Mouse (Mus musculus) layer of hippocampus, postnatal 25 days (tissue): ENCODE results near the gene Nf2. TPM values are rescaled to one million over a fixed set of nuclear protein-coding genes. Genes with fewer than 3 reads are reported as not detected.
"Not testable (repeated sequence)": the region's sequence is repeated elsewhere in the genome, so short reads cannot be mapped to it uniquely, and the experiment has no call there.

Experiments used
- DNase-seq, 2 experiments: peaks; one replicate each; pipeline ENCODE4 v3.0.0; 2022; ENCODE audit warnings: mixed read lengths in 2 of 2, low spot score in 1 of 2; ENCODE audit errors: extremely low spot score in 1 of 2
- total RNA-seq, 2 experiments: library from RNA; stranded (reverse); gene quantifications; 2 replicates each; pipeline ENCODE4 v1.2.3; 2021

The Nf2 gene
- total RNA-seq, 2 experiments from 2014 or later, result 102 to 107 TPM

GRCm38 (mm10) chr11:4803426-4803825, 45.9 kb downstream of the Nf2 start:
- no peak for DNase-seq

DNA sequence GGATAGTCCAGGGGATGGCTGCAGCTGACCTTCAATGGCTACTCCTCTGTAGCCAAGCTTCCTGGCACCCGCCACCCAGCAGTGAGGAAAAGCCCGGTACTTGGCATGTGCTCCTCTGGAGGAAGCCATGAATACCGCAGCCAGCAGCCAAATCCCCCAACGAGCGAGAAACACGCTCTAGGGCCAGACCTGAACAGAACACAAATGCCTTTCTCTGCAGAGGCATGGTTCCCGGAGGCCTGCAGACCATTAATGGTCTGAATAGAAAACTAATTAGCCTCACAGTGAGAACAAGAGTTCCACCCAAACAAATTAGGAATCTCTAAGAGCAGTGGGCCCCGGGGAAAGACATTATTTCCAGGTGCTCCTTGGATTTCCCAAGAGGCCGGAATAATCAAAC, 46.3 kb downstream of the Nf2 start:
- peak in 1 of 2 experiments; percentile 47 for DNase-seq

DNA sequence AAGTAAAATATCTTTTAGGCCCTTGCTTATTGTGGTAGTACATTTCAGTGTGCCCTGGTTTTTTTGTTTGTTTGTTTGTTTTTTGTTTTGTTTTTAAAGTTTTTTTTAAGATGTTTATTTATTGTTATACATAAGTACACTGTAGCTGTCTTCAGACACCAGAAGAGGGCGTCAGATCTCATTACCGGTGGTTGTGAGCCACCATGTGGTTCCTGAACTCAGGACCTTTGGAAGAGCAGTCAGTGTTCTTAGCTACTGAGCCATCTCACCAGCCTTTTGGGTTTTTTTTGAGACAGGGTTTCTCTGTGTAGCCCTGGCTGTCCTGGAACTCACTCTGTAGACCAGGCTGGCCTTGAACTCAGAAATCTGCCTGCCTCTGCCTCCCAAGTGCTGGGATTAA, 46.9 kb downstream of the Nf2 start:
- not testable (repeated sequence) for DNase-seq

DNA sequence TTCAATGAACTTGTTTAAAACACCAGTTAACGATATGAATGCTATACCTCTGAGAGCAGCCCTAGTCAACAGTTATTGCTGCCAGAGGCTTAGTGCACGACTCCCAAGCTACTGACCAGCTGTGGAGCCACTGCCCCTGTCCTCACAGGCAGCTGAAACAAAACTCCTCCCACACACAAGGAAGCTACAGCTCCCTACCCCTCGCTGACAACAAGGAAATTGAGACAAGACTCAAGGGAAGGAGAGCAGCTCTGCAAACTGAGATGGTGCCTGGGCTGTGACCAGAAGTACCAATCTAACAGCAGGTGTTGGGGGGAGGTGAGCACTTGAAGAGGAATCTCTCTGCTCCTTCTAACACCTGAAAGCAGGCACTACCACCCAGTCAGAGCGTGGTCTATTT, 48.7 kb downstream of the Nf2 start:
- no peak for DNase-seq

DNA sequence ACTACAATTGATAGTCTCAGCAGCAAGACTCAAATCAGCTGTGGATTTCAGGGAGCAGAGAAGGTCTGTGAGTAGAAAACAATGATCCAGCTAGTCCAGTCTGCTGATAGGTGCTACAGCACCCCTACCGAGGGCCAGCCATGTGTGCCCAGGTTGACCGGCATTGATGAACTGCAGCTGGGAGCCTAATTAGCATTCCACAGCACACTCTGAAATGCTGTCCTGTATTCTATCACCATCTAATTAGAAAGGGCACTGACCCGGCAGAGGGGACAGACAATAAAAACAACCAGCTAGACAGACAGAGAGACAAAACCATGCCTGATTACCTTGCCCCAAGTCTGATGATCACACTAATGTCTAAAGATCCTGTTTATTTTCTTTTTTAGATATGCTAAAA, 56.3 kb downstream of the Nf2 start:
- DNase-seq, result no peak

DNA sequence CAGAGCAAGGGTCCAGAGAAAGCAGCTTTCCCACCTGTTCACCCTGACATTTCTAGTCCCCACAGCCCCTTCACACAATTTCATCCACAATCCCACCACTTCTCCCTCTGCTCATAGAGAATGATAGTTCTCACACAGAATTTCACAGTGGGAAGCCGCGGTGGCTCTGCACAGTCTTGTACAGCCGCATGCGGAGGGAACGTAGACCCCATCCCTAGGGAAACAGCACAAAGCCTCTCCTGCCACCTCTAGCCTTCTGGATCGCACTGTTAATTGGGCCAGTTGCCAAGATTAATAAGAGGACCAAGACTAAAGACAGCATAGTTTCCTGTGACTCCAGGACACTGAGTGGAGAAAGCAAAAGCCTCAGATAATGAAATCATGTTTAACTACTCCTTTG, 57.8 kb downstream of the Nf2 start:
- DNase-seq, result no peak

DNA sequence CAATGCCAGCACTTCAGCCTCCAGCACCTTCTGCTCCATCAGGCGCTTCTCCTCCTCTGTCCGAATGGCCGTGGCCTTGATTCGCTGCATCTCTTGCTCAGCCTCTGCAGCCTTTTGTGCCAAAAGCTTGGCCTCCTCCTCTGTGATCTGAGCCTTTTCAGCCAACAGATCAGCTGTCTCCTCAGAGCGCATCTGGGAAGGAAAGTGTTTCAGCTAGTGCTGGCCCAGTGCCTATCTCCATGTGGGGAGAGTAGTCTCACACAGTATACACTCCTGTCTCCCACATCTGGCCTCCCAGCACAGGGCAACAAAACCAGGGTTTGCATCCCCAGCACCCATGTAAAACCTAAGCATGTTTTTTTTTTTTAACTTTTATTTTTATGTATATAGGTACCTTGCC, 59.6 kb downstream of the Nf2 start:
- no peak for DNase-seq

DNA sequence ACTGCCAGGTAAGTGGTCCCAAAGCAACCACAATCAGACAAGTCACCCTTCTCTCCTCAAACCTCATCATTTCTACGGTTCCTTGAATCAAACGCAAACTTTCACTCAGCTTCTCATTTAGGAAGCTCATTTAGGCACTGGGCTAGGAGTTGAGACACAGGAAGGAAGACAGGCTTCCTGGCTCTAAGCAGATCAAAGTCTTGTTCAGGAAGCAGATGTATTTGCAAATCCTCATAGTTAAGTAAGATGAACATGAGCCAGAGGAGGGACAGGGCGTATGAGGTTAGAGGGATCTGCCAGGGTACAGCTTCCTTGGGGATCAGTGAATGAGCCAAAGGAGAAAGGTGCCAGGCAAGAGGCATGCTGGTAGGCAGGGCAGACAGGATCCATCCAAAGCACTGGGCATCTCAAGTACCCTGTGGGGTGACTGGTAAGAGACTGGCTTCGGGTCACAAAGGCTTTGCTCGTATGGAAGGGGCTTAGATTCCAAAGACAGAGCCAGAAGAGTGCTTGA, 64.7 kb downstream of the Nf2 start:
- no peak for DNase-seq

DNA sequence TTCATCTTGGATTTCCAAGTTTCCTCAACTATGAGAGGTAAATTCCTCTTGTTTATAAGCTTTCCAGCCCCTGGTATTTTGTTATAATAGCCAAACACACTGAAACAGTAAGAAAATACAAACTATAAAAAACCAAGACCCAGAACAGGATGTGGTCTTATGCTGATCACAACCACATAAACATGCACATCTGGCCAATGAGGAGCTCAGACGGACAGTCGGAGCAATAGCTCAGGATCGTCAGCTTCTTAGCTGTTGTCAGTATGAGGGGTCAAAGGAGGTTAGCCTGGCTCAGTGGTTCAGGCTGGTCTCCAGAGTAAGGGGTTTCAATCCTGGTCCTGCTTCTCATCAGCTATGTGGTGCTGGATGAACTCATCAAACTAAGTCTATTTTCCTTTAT, 66.2 kb downstream of the Nf2 start:
- no peak for DNase-seq

GRCm38 (mm10) chr11:4780927-4781326, 68.4 kb downstream of the Nf2 start:
- no peak for DNase-seq

GRCm38 (mm10) chr11:4772925-4773324, 76.4 kb downstream of the Nf2 start:
- DNase-seq, result peak; percentile 49 to 89

DNA sequence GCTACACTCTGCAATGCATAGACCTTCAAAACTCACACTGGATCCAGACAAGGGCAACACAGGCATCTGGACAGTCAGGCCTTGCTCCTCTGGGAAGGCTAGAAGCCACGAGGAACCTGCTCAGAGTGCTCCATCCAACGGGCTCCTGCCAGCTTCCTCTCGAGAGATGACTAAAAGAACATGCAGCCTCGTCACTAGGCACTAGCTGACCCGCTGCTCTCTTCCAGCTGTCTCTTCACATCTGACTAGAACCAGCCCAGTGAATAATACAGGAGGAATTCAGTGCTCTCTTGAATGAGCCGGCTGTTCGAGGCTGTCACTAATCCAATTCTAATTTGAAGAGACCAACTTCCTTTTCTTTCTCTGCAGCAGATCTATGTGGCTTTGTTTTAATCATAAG, 77.6 kb downstream of the Nf2 start:
- DNase-seq, result no peak

DNA sequence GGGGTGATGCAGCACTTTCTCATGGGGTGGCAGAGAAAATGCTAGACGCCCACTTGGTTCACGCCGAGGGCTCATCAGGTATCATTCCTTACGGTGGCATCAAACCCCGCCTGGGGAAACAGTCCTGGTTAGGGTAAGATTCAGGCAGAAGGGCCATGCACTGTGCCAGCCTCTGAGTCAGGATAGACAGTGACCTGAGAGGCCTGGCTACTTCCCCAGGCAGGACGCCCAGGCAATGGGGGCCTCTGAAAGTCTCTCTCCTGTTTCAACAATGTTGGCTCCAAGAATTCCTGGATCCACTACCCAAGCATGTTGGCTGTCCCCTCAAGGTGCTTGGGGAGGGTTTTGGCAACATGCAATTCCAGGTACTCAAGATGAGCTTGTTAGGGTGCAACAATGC, 79.5 kb downstream of the Nf2 start:
- DNase-seq, result no peak

DNA sequence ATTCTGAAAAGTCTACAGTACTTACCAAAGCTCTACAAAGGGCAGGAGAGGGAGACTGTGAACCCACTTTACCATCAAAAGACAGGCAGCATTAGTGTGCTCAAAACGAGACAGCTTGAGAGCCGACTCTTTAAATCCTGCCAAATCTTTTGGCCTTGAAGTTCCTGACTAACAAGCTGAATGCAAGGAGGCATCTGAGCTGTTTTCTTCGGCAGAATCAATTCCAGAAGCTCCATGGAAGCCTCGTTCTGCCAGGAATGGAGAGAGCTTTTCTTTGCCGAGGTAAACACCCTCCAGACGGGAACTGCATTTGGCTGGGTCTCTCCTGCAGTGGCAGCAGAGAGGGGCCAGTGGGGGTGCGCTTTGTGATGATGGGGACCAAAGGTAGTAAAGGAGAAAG, 80.0 kb downstream of the Nf2 start:
- DNase-seq, result no peak

- no peak for DNase-seq
Observed at GRCm38 (mm10) chr11:4768399-4768798, 80.9 kb downstream of the Nf2 start.

GRCm38 (mm10) chr11:4764476-4764875, 84.9 kb downstream of the Nf2 start:
- no peak for DNase-seq

- no peak for DNase-seq
Observed at GRCm38 (mm10) chr11:4763631-4764030, 85.7 kb downstream of the Nf2 start.

DNA sequence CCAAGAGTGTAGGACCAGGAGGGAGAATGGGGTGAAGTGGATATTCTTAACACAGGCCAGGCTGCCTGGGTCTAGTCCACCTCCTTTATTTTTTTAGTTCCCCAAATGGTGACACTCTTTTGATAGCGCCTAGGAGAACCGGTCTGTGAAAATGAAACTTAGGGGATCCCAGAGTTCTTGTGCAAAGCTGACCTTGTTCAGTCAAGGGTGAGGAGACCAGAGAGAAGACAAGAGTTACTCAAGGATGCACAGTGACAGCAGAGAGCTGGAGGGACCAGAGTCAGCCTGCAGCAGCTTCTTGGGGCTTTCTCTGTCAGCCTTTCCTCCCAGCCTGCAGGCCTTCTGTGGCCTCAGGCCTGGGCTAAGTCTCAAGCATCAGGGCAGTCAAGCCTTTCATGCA, 86.8 kb downstream of the Nf2 start:
- no peak for DNase-seq

GRCm38 (mm10) chr11:4761991-4762390, 87.3 kb downstream of the Nf2 start:
- DNase-seq, result no peak

DNA sequence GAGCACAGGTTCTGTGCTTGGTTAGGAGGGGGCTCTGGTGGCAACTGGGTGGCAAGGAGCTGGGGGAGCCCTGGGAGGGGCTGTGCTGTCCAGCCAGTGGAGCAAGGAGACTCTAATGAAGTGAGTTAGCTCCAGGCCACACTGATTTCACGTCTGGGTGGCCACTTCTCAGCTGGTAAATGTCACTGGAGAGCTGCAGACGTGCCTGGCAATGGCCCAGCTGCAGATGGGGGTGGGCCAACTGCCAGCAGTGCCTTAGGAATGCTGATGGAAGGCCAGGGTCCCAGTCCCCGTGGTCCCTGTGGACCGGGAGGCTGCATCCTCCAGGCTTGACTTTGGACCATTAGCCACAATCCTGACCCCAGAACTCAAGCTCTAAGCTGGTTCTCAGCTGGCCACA, 88.9 kb downstream of the Nf2 start:
- no peak for DNase-seq

DNA sequence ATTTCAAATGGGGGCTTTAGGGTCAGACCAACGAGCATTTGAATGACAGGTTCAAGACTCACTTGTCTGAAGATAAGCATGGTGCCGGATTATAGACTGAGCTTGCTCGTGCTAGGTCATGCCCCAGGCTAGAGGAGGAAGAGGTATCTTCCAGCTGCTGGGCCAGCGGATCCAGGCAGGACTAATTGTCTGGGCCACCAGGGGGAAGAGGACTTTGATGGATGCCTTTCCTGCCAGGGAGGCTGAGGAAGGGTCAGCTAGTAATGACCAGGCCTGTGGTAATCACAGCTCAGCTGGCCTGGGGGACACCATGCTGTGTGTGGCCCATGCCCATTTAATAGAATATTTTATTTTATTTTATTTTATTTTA, 91.6 kb downstream of the Nf2 start:
- no peak for DNase-seq

DNA sequence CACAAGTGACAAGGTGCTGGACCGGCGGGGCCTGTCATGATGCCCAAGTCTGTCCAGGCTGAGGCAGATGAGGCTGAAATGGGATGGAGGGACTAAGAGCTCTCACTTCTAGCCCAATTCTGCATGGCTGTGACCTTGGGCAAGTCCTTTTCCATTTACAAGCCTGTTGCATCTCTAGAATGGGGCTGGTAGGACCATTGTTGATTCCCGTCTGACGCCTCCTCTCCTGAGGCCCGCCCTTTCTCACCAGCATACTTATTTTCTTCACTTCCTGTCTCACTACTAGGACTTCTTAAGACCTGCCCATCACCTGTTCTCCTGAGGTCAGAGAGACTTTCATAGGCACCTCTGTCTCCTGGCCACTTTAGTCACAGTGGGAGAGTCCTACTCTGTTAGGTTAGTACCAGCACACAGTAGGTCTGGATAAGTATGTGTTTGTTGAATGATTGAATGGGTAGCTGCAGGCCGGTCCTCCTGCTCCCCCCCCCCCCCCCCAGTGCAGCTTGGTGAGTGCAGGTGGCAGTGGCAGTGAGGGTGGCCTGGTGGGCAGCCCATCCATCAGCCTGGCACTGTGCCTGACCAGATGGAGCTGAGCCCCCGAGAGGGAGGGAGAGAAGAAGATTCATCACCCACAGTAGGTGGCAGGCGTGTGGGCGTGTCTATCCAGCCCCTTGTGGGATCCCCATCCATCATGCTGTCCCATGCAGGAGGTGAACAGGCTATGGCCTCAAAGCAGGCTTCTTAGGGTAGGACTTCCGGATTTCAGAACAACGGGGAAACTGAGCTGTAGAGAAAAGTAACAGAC, 92.2 kb downstream of the Nf2 start:
- DNase-seq, result no peak

GRCm38 (mm10) chr11:4756460-4756859, 92.9 kb downstream of the Nf2 start:
- DNase-seq, result no peak
